Mouse (Mus musculus) spleen, postnatal 0 days (tissue): ENCODE data around the gene Tkt. TPM values are rescaled to one million over a fixed set of nuclear protein-coding genes. Genes with fewer than 3 reads are reported as not detected.

ENCODE experiments used
- polyA plus RNA-seq: library from polyadenylated mRNA; unstranded; fragments of >200 nt; fragmentation: Nextera tagmentation; extraction: Ambion mirVana; gene quantifications from 2 replicates; pipeline ENCODE4 v1.2.1, GENCODE M21; 2015

The Tkt gene
- polyA plus RNA-seq = 245 and 253 TPM in 2 replicates

DNA sequence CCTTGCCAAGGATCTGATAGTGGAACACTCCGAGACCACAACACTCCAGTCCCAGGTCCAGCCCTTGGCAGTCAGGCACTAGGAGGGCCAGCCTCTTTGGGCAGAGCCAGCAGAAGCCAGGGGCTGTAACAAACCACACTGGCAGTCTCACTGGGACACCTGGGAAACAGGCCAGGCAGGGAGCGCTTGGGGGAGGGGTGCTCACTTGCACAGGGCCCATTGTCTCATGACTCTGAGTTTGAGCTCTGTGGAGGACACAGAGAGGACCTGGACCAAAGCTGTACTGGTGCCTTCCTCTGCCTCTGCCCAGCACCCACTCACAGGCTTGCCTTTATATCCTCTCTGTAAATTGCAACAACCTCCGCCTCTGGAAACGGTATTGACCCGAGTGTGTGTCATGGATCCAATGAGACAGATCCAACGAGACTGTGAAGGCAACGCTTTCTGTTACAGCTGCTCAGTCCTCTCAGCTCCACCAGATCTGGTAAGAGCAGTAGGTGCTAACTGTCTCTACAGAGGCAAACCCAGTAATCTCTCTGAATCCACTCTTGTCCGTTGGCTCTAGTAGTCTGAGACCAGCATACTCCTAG is at the start of gene Tkt:
Gene Tkt (plus strand): TSS at position 229 of the 590 bp plus-strand sequence.

Other genes with a start within 250 kb of the Tkt start
- gene Dcp1a, start 68.8 kb upstream of the Tkt start, polyA plus RNA-seq = 7.5 and 9.5 TPM in 2 replicates
- 1.9 and 2.4 TPM in 2 replicates for gene Cacna1d, start 56.9 kb upstream of the Tkt start, polyA plus RNA-seq
- gene Prkcd, start 77.9 kb downstream of the Tkt start, polyA plus RNA-seq = 35.4 and 48.4 TPM in 2 replicates
- gene Rft1, start 106.0 kb downstream of the Tkt start, polyA plus RNA-seq = 9.3 and 10.3 TPM in 2 replicates
- gene Sfmbt1, start 166.5 kb downstream of the Tkt start, polyA plus RNA-seq = 12.4 and 12.8 TPM in 2 replicates